ENCODE assay signal across 15 mouse cellular contexts in genomic region chr9:98299235-98299634, GRCm38 (mm10). TPM values are rescaled to one million over a fixed set of nuclear protein-coding genes. Genes with fewer than 3 reads are reported as not detected.
DNase-seq lines count a peak whose midpoint lies in the region; ATAC-seq and TF ChIP-seq lines count a peak whose summit lies in the region.
"Had no signal": no experiment of that assay in that cellular context is flagged by ENCODE, and none has a peak within 500 bp of the region (broad histone marks: within the 10 kb centered on the region; RNA-seq: fewer than 3 reads in every experiment).

No protein-coding gene starts in this region.

- DNase-seq in lung, embryonic 14.5 days: no peak
- DNase-seq in lung, adult 2 months: no peak
- DNase-seq in spleen, postnatal 36 days (ENCODE audit: low spot score in 2 of 2): peak; percentile 60 to 74
- no peak for DNase-seq in cerebellum, adult 8-10 months
- DNase-seq in midbrain, embryonic 14.5 days: no peak
- no peak for DNase-seq in right cerebral cortex, postnatal 10 days (ENCODE audit: low spot score in 2 of 2)
- DNase-seq: adrenal gland, postnatal 14 days; cerebellum, adult 18-20 months had no signal

- no peak for TF ChIP-seq POLR2A in lung, adult 2 months (IDR thresholded peaks at IDR 0.05; ENCODE audit: borderline replicate concordance, extremely low read depth, low read depth, low read length)
- no peak for TF ChIP-seq POLR2A in bone marrow macrophage, adult 2 months (IDR thresholded peaks at IDR 0.05; ENCODE audit: borderline replicate concordance, low read depth, low read length)

- WGBS in lung, embryonic 14.5 days: 78% methylated on average over 7 of the region's 7 CpGs
- 86% methylated on average over 7 of the region's 7 CpGs for WGBS in lung, adult 2 months
- 22% methylated on average over 7 of the region's 7 CpGs for WGBS in liver, embryonic 12.5 days (ENCODE audit: insufficient replicate concordance)
- WGBS in midbrain, embryonic 14.5 days: 92% methylated on average over 7 of the region's 7 CpGs

- no peak overlapping the region for H3K4me3 ChIP-seq in lung, embryonic 14.5 days (ENCODE audit: low read depth, low read length)
- H3K4me3 ChIP-seq in lung, adult 2 months (replicated peaks; ENCODE audit: extremely low read depth, low read depth, low read length): no peak overlapping the region
- no peak overlapping the region for H3K4me3 ChIP-seq in bone marrow macrophage, adult 2 months (ENCODE audit: insufficient read depth, low read length)
- peak overlapping the region; percentile 49 for H3K4me3 ChIP-seq in liver, embryonic 12.5 days
- H3K4me3 ChIP-seq in midbrain, embryonic 14.5 days (replicated peaks; ENCODE audit: low read depth, low read length): no peak overlapping the region
- H3K4me3 ChIP-seq: forebrain, embryonic 12.5 days; hindbrain, embryonic 15.5 days; layer of hippocampus, adult 2 months; midbrain, embryonic 13.5 days had no signal

- H3K4me1 ChIP-seq in lung, embryonic 14.5 days (ENCODE audit: insufficient read depth): peaks cover 6% of the 10 kb centered on the region; the same call in 1 of the 2 replicates
- peaks cover 2% of the 10 kb centered on the region; the same call in 1 of the 2 replicates for H3K4me1 ChIP-seq in lung, adult 2 months (ENCODE audit: control insufficient read depth, insufficient read depth, low read length)
- H3K4me1 ChIP-seq in bone marrow macrophage, adult 2 months (ENCODE audit: control insufficient read depth, insufficient read depth, low read length): peaks cover 17% of the 10 kb centered on the region
- peaks cover 63% of the 10 kb centered on the region for H3K4me1 ChIP-seq in liver, embryonic 12.5 days
- H3K4me1 ChIP-seq in midbrain, embryonic 14.5 days (ENCODE audit: control insufficient read depth, insufficient read depth, low read length): peaks cover 13% of the 10 kb centered on the region

- no peak overlapping the region; the same call in 1 of the 2 replicates for H3K4me2 ChIP-seq in lung, embryonic 14.5 days
- H3K4me2 ChIP-seq in liver, embryonic 12.5 days: peak overlapping the region; percentile 77
- H3K4me2 ChIP-seq in midbrain, embryonic 14.5 days (ENCODE audit: low read length): no peak overlapping the region
- H3K4me2 ChIP-seq: forebrain, embryonic 12.5 days; hindbrain, embryonic 15.5 days; midbrain, embryonic 13.5 days had no signal

- no peaks in the 10 kb centered on the region for H3K9me3 ChIP-seq in lung, embryonic 14.5 days (ENCODE audit: low read depth, low read length)
- H3K9me3 ChIP-seq in liver, embryonic 12.5 days (replicated peaks): no peaks in the 10 kb centered on the region
- H3K9me3 ChIP-seq in midbrain, embryonic 14.5 days (ENCODE audit: control insufficient read depth, low read length): no peaks in the 10 kb centered on the region
- H3K9me3 ChIP-seq: forebrain, embryonic 12.5 days; hindbrain, embryonic 15.5 days; midbrain, embryonic 13.5 days had no signal

- H3K9ac ChIP-seq in lung, embryonic 14.5 days: no peak overlapping the region
- peak overlapping the region; percentile 72 for H3K9ac ChIP-seq in liver, embryonic 12.5 days
- no peak overlapping the region for H3K9ac ChIP-seq in midbrain, embryonic 14.5 days (replicated peaks; ENCODE audit: low read length)
- H3K9ac ChIP-seq: forebrain, embryonic 12.5 days; hindbrain, embryonic 15.5 days; midbrain, embryonic 13.5 days had no signal

- no peaks in the 10 kb centered on the region for H3K36me3 ChIP-seq in lung, embryonic 14.5 days (ENCODE audit: insufficient read depth)
- H3K36me3 ChIP-seq in liver, embryonic 12.5 days: peaks cover 41% of the 10 kb centered on the region
- no peaks in the 10 kb centered on the region for H3K36me3 ChIP-seq in midbrain, embryonic 14.5 days (ENCODE audit: control insufficient read depth, insufficient read depth, low read length)
- H3K36me3 ChIP-seq: forebrain, embryonic 12.5 days; hindbrain, embryonic 15.5 days; midbrain, embryonic 13.5 days had no signal

- H3K27me3 ChIP-seq in lung, embryonic 14.5 days (ENCODE audit: insufficient read depth, low read length): no peaks in the 10 kb centered on the region
- 0 out of 2 replicates have a peak, but pooled peaks cover 5% of the 10 kb centered on the region for H3K27me3 ChIP-seq in liver, embryonic 12.5 days (replicated peaks)
- peaks cover 3% of the 10 kb centered on the region for H3K27me3 ChIP-seq in midbrain, embryonic 14.5 days (ENCODE audit: control insufficient read depth, insufficient read depth, low read length)
- H3K27me3 ChIP-seq: hindbrain, embryonic 15.5 days had no signal

- peak overlapping the region; percentile 4; the same call in 1 of the 2 replicates for H3K27ac ChIP-seq in lung, embryonic 14.5 days (ENCODE audit: low read depth)
- 0 out of 2 replicates have a peak overlapping the region, but pooled peaks have one; percentile 24 for H3K27ac ChIP-seq in bone marrow macrophage, adult 2 months (ENCODE audit: insufficient read depth, low read depth, low read length)
- H3K27ac ChIP-seq in liver, embryonic 12.5 days: peak overlapping the region; percentile 97
- H3K27ac ChIP-seq in midbrain, embryonic 14.5 days (replicated peaks; ENCODE audit: low read depth, low read length): no peak overlapping the region
- H3K27ac ChIP-seq: forebrain, embryonic 12.5 days; hindbrain, embryonic 15.5 days; layer of hippocampus, adult 2 months; midbrain, embryonic 13.5 days had no signal

- no peak for TF ChIP-seq CTCF in lung, embryonic 14.5 days (IDR thresholded peaks at IDR 0.05; ENCODE audit: low read depth)
- no peak for TF ChIP-seq CTCF in lung, adult 2 months (IDR thresholded peaks at IDR 0.05; ENCODE audit: insufficient read depth, low read length)
- TF ChIP-seq CTCF in bone marrow macrophage, adult 2 months (IDR thresholded peaks at IDR 0.05; ENCODE audit: low read depth, low read length): no peak

- no peak for ATAC-seq in lung, embryonic 14.5 days (ENCODE audit: insufficient read depth)
- ATAC-seq in liver, embryonic 12.5 days: peak; percentile 94
- no peak for ATAC-seq in midbrain, embryonic 14.5 days (ENCODE audit: low FRiP score, low TSS enrichment)
- ATAC-seq: lung, postnatal 0 days; midbrain, embryonic 13.5 days had no signal

RNA-seq across cellular contexts. Expression of gene Nmnat3, which starts 12.0 kb away (rescaled TPM):
- polyA plus RNA-seq in lung, embryonic 14.5 days (2014; fragmentation: Nextera tagmentation; extraction: Ambion mirVana): 5.2 and 5.3 TPM in 2 replicates
- polyA plus RNA-seq in lung, adult 2 months (2012; rRNA removed): 4.7 and 6.3 TPM in 2 replicates
- 11.0 and 11.9 TPM in 2 replicates for polyA plus RNA-seq in bone marrow macrophage, adult 2 months (2012; ENCODE audit: insufficient read depth, insufficient read length, missing spikeins)
- polyA plus RNA-seq in liver, embryonic 12.5 days (2016; fragmentation: Nextera tagmentation; extraction: Ambion mirVana): 35.2 and 35.3 TPM in 2 replicates
- 0.77 and 0.87 TPM in 2 replicates for polyA plus RNA-seq in midbrain, embryonic 14.5 days (2014; fragmentation: Nextera tagmentation; extraction: Ambion mirVana)

Comparison
In these comparisons a context has a peak if more than half of its experiments do, and no peak if none do; other contexts are left out.
1. DNase-seq: peak in spleen, postnatal 36 days (2 of 2); none in lung, embryonic 14.5 days (single experiment), lung, adult 2 months (single experiment), cerebellum, adult 8-10 months (single experiment), midbrain, embryonic 14.5 days (single experiment) and right cerebral cortex, postnatal 10 days (0 of 2).